Mouse (Mus musculus) hindbrain, postnatal 0 days (tissue): ENCODE measurements at regions not wholly inside any gene's neighbourhood (a gene's known extent, or its start where the extent isn't known, plus 50 kb on each side); places are given as distances from the start of the nearest gene placed in this dataset.
A peak's percentile ranks its signal among the peaks of the same experiment; 100 is the strongest.

Source experiments
- ATAC-seq: fragments of 200-750 bp; cut with Nextera tagmentation; 2 replicates; pipeline ENCODE4 v1.8.0; 2017; ENCODE audit warnings: mild to moderate bottlenecking, moderate TSS enrichment, moderate library complexity
- DNase-seq: peaks from one replicate; pipeline ENCODE4 v3.0.0-alpha.2; 2015; ENCODE audit warnings: low spot score
- H3K27ac ChIP-seq: fragments of 300-500 bp; sonication (generic); 2 replicates; pipeline ENCODE4 v1.5.1; 2014; ENCODE audit warnings: mild to moderate bottlenecking
- H3K27me3 ChIP-seq: fragments of 300-500 bp; sonication (generic); 2 replicates; pipeline ENCODE4 v1.6.1; 2014; ENCODE audit warnings: low read length, mixed read lengths; ENCODE audit not compliant: insufficient read depth
- H3K36me3 ChIP-seq: fragments of 300-500 bp; sonication (generic); 2 replicates; pipeline ENCODE4 v1.6.1; 2014; ENCODE audit warnings: low read length, mixed read lengths; ENCODE audit not compliant: insufficient read depth
- H3K4me1 ChIP-seq: fragments of 300-500 bp; sonication (generic); 2 replicates; pipeline ENCODE4 v1.6.1; 2014; ENCODE audit warnings: antibody characterized with exemption, low read length, mixed read lengths; ENCODE audit not compliant: insufficient read depth
- H3K4me2 ChIP-seq: fragments of 300-500 bp; sonication (generic); 2 replicates; pipeline ENCODE4 v1.6.1; 2014; ENCODE audit warnings: low read depth, mild to moderate bottlenecking, low read length, moderate library complexity, mixed read lengths
- H3K4me3 ChIP-seq: fragments of 300-500 bp; sonication (generic); 2 replicates; pipeline ENCODE4 v1.5.1; 2014; ENCODE audit warnings: low read length
- H3K9ac ChIP-seq: fragments of 300-500 bp; sonication (generic); replicated peaks from 2 replicates; pipeline ENCODE4 v1.6.1; 2014; ENCODE audit warnings: mild to moderate bottlenecking, low read length, moderate library complexity, mixed read lengths
- H3K9me3 ChIP-seq: fragments of 300-500 bp; sonication (generic); 2 replicates; pipeline ENCODE4 v1.6.1; 2016; ENCODE audit warnings: low read length, mixed read lengths
- CTCF ChIP-seq: IDR thresholded peaks from 2 replicates; pipeline ENCODE4 v1.5.1; 2016; ENCODE audit warnings: antibody characterized with exemption, control low read depth, low read depth
- WGBS: fragments of 180-500 bp; shearing (Covaris S2); extraction: QIAGEN DNeasy Blood & Tissue Kit; methylation state at CpG from one replicate; pipeline ENCODE4 v1.1.7; 2014; 5-methylcytosine and 5-hydroxymethylcytosine counted together

DNA sequence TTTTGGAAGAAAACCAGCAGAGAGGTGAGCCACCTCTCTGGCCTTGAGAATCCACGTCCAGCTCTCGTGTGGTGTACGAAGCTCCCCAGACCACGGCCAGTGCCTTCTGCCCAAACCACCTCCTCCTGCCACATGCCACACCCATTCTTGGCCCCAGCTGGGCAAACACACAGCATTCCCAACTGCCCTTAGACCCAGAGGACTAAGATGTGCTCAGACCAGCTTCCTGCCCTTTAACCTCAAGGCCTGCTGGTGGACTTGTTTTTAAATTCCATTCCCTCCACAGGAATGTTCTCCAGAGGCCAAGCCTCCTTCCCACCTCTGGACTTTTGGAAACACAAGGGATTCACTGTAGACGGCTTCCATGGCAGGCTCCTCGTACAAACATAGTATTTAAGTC is 82.5 kb upstream of the Tle3 start:
- TF ChIP-seq CTCF: no peak
- ATAC-seq: no peak
- Histone ChIP-seq H3K4me1 (no peaks in the 10 kb centered on the region), H3K27ac (no peak overlapping the region), H3K27me3 (no peaks in the 10 kb centered on the region), H3K4me2 (no peak overlapping the region), H3K9me3 (no peaks in the 10 kb centered on the region), H3K9ac (no peak overlapping the region), H3K36me3 (no peaks in the 10 kb centered on the region), H3K4me3 (no peak overlapping the region)
- no peak for DNase-seq
- 76% methylated on average over 6 of the region's 6 CpGs for WGBS

DNA sequence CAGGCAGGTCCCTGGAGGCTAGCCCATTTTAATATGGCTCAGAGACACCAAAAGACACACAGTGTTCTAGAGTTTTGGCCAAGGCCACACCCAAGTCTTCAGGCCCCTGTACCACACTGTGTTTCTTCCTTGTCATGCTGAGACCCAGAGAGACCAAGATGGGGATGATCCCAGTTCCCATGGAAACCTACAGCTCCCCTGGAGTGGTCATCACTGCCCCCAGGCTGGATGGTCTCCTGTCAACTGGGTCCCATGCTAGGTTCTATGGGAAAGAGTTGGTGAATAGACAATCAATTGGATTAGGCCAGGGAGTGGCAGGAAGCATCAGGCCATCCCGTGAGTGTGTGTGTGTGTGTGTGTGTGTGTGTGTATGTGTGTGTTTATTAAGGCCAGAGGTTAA is 80.5 kb upstream of the Tle3 start:
- 46% methylated on average over 1 of the region's 1 CpGs for WGBS
- no peak overlapping the region for H3K27ac ChIP-seq
- DNase-seq (no peak), ATAC-seq (no peak)
- TF ChIP-seq CTCF: no peak
- no peaks in the 10 kb centered on the region for H3K4me1 ChIP-seq
- no peak overlapping the region for H3K9ac ChIP-seq
- no peaks in the 10 kb centered on the region for H3K36me3 ChIP-seq
- no peaks in the 10 kb centered on the region for H3K9me3 ChIP-seq
- no peaks in the 10 kb centered on the region for H3K27me3 ChIP-seq
- no peak overlapping the region for H3K4me3 ChIP-seq
- H3K4me2 ChIP-seq: no peak overlapping the region

DNA sequence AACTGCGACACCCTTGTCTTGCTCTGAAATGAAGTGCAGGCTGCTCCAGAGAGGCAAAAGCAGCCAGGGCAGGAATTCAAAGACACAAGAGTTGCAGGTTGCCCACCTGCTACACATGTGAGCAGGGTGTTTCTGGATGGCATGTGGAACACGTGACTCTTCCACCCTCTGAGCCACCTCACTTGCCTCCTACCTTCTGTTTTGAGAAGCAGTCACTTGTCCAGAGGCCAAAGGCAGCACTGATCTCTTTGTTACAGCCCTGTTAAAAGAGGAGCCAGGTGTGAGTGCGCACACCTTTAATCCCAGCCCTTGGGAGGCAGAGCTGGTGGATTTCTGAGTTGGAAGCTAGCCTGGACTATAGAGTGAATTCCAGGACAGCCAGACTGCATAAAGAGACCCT is 79.7 kb upstream of the Tle3 start:
- H3K4me1 ChIP-seq: no peaks in the 10 kb centered on the region
- no peak for TF ChIP-seq CTCF
- no peak overlapping the region for H3K4me2 ChIP-seq
- DNase-seq (no peak), ATAC-seq (no peak)
- H3K27ac ChIP-seq: no peak overlapping the region
- no peak overlapping the region for H3K4me3 ChIP-seq
- H3K27me3 ChIP-seq: no peaks in the 10 kb centered on the region
- 76% methylated on average over 3 of the region's 3 CpGs for WGBS
- H3K36me3 ChIP-seq: no peaks in the 10 kb centered on the region
- no peak overlapping the region for H3K9ac ChIP-seq
- H3K9me3 ChIP-seq: no peaks in the 10 kb centered on the region

DNA sequence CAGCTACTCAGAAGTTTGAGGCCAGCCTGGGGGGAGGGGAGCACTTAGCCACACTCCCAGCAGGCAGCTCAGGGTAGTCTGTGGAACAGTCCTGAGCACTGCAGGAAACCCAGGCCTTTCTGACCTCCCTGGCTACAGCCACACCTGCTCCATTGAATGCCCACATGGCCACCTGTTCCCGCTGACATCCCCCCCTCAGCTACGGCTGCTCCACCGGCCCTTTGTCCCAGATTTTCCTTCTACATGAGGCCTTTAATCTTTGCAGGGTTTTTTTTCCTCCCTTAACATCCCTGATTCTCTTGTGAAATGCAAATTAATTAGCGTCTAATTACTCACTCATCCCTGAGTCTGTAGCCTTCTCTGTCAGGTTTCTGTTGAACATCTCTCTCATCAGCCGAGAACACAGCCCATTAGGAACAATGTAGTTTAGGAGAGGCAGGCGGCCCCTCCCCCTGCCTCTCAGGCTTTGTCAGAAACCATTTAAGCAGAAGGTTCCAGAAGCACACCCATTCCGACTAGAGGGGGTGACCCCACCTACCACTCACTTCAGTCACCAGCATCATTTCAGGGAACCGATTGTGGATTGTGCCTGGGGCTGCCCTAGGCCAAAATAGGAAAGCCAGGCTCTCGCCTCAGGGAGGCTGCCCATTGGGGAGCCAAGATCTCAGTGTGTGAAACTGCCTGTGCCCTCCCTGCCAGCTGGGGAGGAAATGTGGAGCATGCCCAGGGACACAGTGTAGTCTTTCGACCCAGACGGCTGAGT is 78.8 kb upstream of the Tle3 start:
- ATAC-seq: peak; percentile 53; the same call in 1 of the 2 replicates
- TF ChIP-seq CTCF: no peak
- no peak overlapping the region for H3K4me3 ChIP-seq
- no peaks in the 10 kb centered on the region for H3K4me1 ChIP-seq
- no peaks in the 10 kb centered on the region for H3K27me3 ChIP-seq
- H3K27ac ChIP-seq: no peak overlapping the region
- no peak overlapping the region for H3K4me2 ChIP-seq
- H3K36me3 ChIP-seq: no peaks in the 10 kb centered on the region
- H3K9me3 ChIP-seq: no peaks in the 10 kb centered on the region
- H3K9ac ChIP-seq: no peak overlapping the region
- peak; percentile 51 for DNase-seq
- 23% methylated on average over 11 of the region's 11 CpGs for WGBS

DNA sequence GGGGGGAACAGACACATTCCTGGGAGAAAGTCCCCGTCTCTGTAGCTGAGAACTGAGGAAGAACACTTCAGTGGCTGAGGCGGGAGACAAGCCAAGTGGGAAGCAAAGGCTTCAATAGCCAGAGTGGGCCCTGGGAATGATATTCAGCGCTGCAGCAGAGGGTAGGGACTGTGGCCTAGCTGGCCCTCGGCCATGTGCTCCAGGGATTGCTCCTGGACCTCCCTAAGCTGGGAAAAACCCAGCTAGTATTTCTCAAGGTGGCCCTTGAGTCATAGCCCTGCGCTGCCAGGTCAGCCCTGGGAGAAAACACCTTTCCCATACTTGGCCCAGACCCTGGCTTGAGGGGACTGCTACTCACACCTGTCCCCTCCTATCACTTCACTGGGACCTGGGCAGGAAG is 77.2 kb upstream of the Tle3 start:
- ATAC-seq: no peak
- DNase-seq: no peak
- Histone ChIP-seq H3K4me3 (no peak overlapping the region), H3K4me2 (no peak overlapping the region), H3K27me3 (no peaks in the 10 kb centered on the region), H3K9me3 (no peaks in the 10 kb centered on the region), H3K36me3 (no peaks in the 10 kb centered on the region), H3K9ac (no peak overlapping the region), H3K27ac (no peak overlapping the region), H3K4me1 (no peaks in the 10 kb centered on the region)
- no peak for TF ChIP-seq CTCF
- WGBS: 77% methylated on average over 5 of the region's 5 CpGs

DNA sequence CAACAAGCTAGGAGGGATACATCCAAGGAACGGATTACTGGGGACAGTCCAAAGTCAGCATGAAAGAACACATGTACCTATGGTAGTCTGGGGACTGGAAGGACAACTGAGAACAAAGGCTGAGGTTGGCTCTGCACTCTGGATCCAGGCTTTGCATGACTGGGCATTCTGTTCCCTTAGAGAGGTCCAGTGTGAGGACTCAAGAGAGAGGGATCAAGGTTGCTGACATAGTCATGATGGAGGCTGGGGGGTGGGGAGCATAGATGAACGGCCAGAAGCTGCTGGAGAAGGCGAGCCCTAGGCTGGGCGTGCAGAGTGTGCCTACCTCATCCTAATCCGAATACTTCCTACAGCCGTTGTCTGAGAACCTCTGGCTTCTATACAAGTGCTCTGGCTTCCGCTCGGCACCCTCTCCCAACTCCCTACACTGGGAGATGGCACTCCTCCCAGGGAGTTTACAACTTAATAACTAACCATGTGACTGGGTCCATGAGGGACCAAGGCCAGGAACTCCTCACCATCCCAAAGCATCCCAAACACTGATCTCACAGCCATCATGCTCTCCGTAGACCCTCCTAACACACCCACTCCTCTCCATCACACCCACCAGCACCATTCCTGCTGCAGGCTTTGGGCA is 75.7 kb upstream of the Tle3 start:
- WGBS: 88% methylated on average over 9 of the region's 9 CpGs
- Histone ChIP-seq H3K36me3 (no peaks in the 10 kb centered on the region), H3K4me3 (no peak overlapping the region), H3K27me3 (no peaks in the 10 kb centered on the region), H3K9ac (no peak overlapping the region), H3K9me3 (no peaks in the 10 kb centered on the region), H3K27ac (no peak overlapping the region), H3K4me1 (no peaks in the 10 kb centered on the region), H3K4me2 (no peak overlapping the region)
- no peak for DNase-seq
- no peak for TF ChIP-seq CTCF
- ATAC-seq: no peak

DNA sequence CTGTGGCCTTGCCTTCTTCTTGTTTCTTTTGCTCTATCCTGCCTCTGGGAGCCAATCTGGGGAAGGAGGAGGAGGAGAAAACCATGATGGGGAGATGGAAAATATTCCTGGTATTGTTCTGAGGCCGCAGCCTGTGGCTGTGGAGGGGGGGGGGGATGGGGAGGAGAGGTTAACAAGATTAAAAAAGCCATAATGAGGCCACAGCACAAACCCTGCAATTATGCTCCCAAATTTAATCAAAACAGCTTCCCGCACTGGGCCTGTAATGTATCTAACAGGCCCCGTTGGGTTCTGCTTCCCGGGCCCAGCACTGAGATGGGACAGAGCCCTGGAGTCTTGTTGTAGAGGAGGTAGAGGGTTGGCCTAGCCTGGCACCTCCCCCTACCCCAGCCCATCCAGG is 74.8 kb upstream of the Tle3 start:
- Histone ChIP-seq H3K9me3 (no peaks in the 10 kb centered on the region), H3K36me3 (no peaks in the 10 kb centered on the region), H3K4me1 (no peaks in the 10 kb centered on the region), H3K27ac (no peak overlapping the region), H3K27me3 (no peaks in the 10 kb centered on the region), H3K9ac (no peak overlapping the region), H3K4me2 (no peak overlapping the region), H3K4me3 (no peak overlapping the region)
- 46% methylated on average over 4 of the region's 4 CpGs for WGBS
- ATAC-seq (no peak), DNase-seq (no peak)
- TF ChIP-seq CTCF: no peak
